Comparison of ENCODE assay signal across 11 mouse cellular contexts in the genomic region with DNA sequence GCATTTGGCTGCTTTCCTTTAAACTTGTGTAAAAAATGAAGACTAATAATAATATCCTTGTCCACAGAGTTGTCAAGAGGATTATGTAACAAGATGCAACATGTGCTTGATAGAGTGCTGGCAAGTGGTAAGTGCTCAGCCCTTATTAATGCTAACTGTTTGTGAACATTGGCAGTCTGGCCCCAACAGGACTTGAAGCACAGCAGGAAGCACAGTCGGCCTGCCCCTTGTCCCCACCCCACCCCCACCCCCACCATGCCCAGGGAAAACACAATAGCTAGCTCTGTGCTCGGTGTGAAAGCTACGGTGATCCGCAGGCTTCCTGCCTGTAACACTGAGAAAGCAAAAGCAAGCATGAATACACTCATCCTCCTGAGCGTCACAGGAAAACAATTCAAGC. TPM values are rescaled to one million over a fixed set of nuclear protein-coding genes. Genes with fewer than 3 reads are reported as not detected.
A peak's percentile ranks its signal among the peaks of the same experiment; 100 is the strongest.
DNase-seq lines count a peak whose midpoint lies in the region; ATAC-seq lines count a peak whose summit lies in the region.
"Had no signal": no experiment of that assay in that cellular context is flagged by ENCODE, and none has a peak within 500 bp of the region (broad histone marks: within the 10 kb centered on the region; RNA-seq: fewer than 3 reads in every experiment).

No protein-coding gene starts in this region.

- no peak overlapping the region for H3K27ac ChIP-seq in neural tube, embryonic 12.5 days
- H3K27ac ChIP-seq in neural tube, embryonic 15.5 days (replicated peaks), result no peak overlapping the region
- no peak overlapping the region for H3K27ac ChIP-seq in forebrain, embryonic 14.5 days (ENCODE audit: low read depth, low read length)
- H3K27ac ChIP-seq in lung, embryonic 16.5 days (ENCODE audit: low read length), result no peak overlapping the region
- H3K27ac ChIP-seq: embryonic facial prominence, embryonic 13.5 days; kidney, embryonic 15.5 days; limb, embryonic 15.5 days had no signal

- H3K9ac ChIP-seq in neural tube, embryonic 12.5 days, result no peak overlapping the region
- H3K9ac ChIP-seq in neural tube, embryonic 15.5 days (replicated peaks), result no peak overlapping the region
- no peak overlapping the region for H3K9ac ChIP-seq in forebrain, embryonic 14.5 days (ENCODE audit: low read length)
- H3K9ac ChIP-seq in lung, embryonic 16.5 days (ENCODE audit: low read length), result no peak overlapping the region
- H3K9ac ChIP-seq: embryonic facial prominence, embryonic 13.5 days; kidney, embryonic 15.5 days; limb, embryonic 15.5 days had no signal

- no peak for ATAC-seq in neural tube, embryonic 12.5 days (ENCODE audit: low FRiP score, low read depth)
- no peak for ATAC-seq in neural tube, embryonic 15.5 days (ENCODE audit: low FRiP score)
- ATAC-seq in forebrain, embryonic 14.5 days, result peak; percentile 58; the same call in 1 of the 2 replicates
- ATAC-seq in lung, embryonic 16.5 days (ENCODE audit: low read depth), result peak; percentile 77
- ATAC-seq in frontal cortex, adult (ENCODE audit: low TSS enrichment), result no peak

- no peaks in the 10 kb centered on the region for H3K4me1 ChIP-seq in neural tube, embryonic 12.5 days
- H3K4me1 ChIP-seq in neural tube, embryonic 15.5 days, result no peaks in the 10 kb centered on the region
- H3K4me1 ChIP-seq in forebrain, embryonic 14.5 days (ENCODE audit: control insufficient read depth, insufficient read depth, low read length), result no peaks in the 10 kb centered on the region
- no peaks in the 10 kb centered on the region for H3K4me1 ChIP-seq in lung, embryonic 16.5 days (replicated peaks; ENCODE audit: control insufficient read depth, insufficient read depth, low read length)
- H3K4me1 ChIP-seq: embryonic facial prominence, embryonic 13.5 days; kidney, embryonic 15.5 days; limb, embryonic 15.5 days had no signal

- DNase-seq in forebrain, embryonic 14.5 days (ENCODE audit: low spot score), result peak; percentile 10
- no peak for DNase-seq in spleen, postnatal 14 days (ENCODE audit: low spot score in 2 of 2)
- no peak for DNase-seq in cerebellum, adult 18-20 months
- no peak for DNase-seq in cerebellum, adult 11-12 months

- WGBS in neural tube, embryonic 12.5 days, result 24% methylated on average over 5 of the region's 5 CpGs
- 25% methylated on average over 5 of the region's 5 CpGs for WGBS in neural tube, embryonic 15.5 days
- WGBS in forebrain, embryonic 14.5 days, result 23% methylated on average over 5 of the region's 5 CpGs
- WGBS in lung, embryonic 16.5 days, result 17% methylated on average over 5 of the region's 5 CpGs

- H3K4me2 ChIP-seq in neural tube, embryonic 12.5 days (replicated peaks), result peak overlapping the region; percentile 27; the same call in 1 of the 2 replicates
- no peak overlapping the region; the same call in 1 of the 2 replicates for H3K4me2 ChIP-seq in neural tube, embryonic 15.5 days
- peak overlapping the region; percentile 9; the same call in 1 of the 2 replicates for H3K4me2 ChIP-seq in forebrain, embryonic 14.5 days (ENCODE audit: low read length)
- H3K4me2 ChIP-seq in lung, embryonic 16.5 days (ENCODE audit: low read depth, low read length), result peak overlapping the region; percentile 18; the same call in 1 of the 2 replicates
- H3K4me2 ChIP-seq: embryonic facial prominence, embryonic 13.5 days; kidney, embryonic 15.5 days; limb, embryonic 15.5 days had no signal

- 0 out of 2 replicates have a peak, but pooled peaks cover 5% of the 10 kb centered on the region for H3K27me3 ChIP-seq in neural tube, embryonic 12.5 days (replicated peaks)
- H3K27me3 ChIP-seq in neural tube, embryonic 15.5 days (replicated peaks), result peaks cover 3% of the 10 kb centered on the region; the same call in 1 of the 2 replicates
- H3K27me3 ChIP-seq in forebrain, embryonic 14.5 days (replicated peaks; ENCODE audit: control insufficient read depth, insufficient read depth, low read length), result no peaks in the 10 kb centered on the region
- H3K27me3 ChIP-seq in lung, embryonic 16.5 days (ENCODE audit: control insufficient read depth, insufficient read depth, low read depth, low read length), result no peaks in the 10 kb centered on the region

- no peak overlapping the region for H3K4me3 ChIP-seq in neural tube, embryonic 12.5 days
- H3K4me3 ChIP-seq in neural tube, embryonic 15.5 days (replicated peaks), result no peak overlapping the region
- no peak overlapping the region for H3K4me3 ChIP-seq in forebrain, embryonic 14.5 days (ENCODE audit: low read depth, low read length)
- no peak overlapping the region for H3K4me3 ChIP-seq in lung, embryonic 16.5 days (ENCODE audit: low read length)
- H3K4me3 ChIP-seq: embryonic facial prominence, embryonic 13.5 days; kidney, embryonic 15.5 days; limb, embryonic 15.5 days had no signal

- H3K36me3 ChIP-seq in neural tube, embryonic 12.5 days, result no peaks in the 10 kb centered on the region
- no peaks in the 10 kb centered on the region for H3K36me3 ChIP-seq in neural tube, embryonic 15.5 days
- H3K36me3 ChIP-seq in forebrain, embryonic 14.5 days (ENCODE audit: control insufficient read depth, insufficient read depth, low read length), result no peaks in the 10 kb centered on the region
- H3K36me3 ChIP-seq in lung, embryonic 16.5 days (ENCODE audit: control insufficient read depth, insufficient read depth, low read length), result no peaks in the 10 kb centered on the region
- H3K36me3 ChIP-seq: embryonic facial prominence, embryonic 13.5 days; kidney, embryonic 15.5 days; limb, embryonic 15.5 days had no signal

- H3K9me3 ChIP-seq in neural tube, embryonic 12.5 days, result no peaks in the 10 kb centered on the region
- no peaks in the 10 kb centered on the region for H3K9me3 ChIP-seq in neural tube, embryonic 15.5 days (replicated peaks)
- no peaks in the 10 kb centered on the region for H3K9me3 ChIP-seq in forebrain, embryonic 14.5 days (replicated peaks; ENCODE audit: control insufficient read depth, low read length)
- no peaks in the 10 kb centered on the region for H3K9me3 ChIP-seq in lung, embryonic 16.5 days (ENCODE audit: control insufficient read depth, low read length)
- H3K9me3 ChIP-seq: embryonic facial prominence, embryonic 13.5 days; kidney, embryonic 15.5 days; limb, embryonic 15.5 days had no signal

RNA-seq across cellular contexts. Expression of a gene that starts 12.3 kb away (rescaled TPM):
- polyA plus RNA-seq in neural tube, embryonic 12.5 days (2016; fragmentation: Nextera tagmentation; extraction: Ambion mirVana), result 0.25 and 0.36 TPM in 2 replicates
- 0.12 and 0.31 TPM in 2 replicates for polyA plus RNA-seq in neural tube, embryonic 15.5 days (2015; fragmentation: Nextera tagmentation; extraction: Ambion mirVana)
- 0.22 and 0.27 TPM in 2 replicates for polyA plus RNA-seq in forebrain, embryonic 14.5 days (2014; fragmentation: Nextera tagmentation; extraction: Ambion mirVana)
- polyA plus RNA-seq in lung, embryonic 16.5 days (2015; fragmentation: Nextera tagmentation; extraction: Ambion mirVana), result 1.3 and 1.6 TPM in 2 replicates

RNA-seq across cellular contexts. Expression of a gene that starts 23.5 kb away (rescaled TPM):
- 3.6 and 5.0 TPM in 2 replicates for polyA plus RNA-seq in neural tube, embryonic 12.5 days (2016; fragmentation: Nextera tagmentation; extraction: Ambion mirVana)
- polyA plus RNA-seq in neural tube, embryonic 15.5 days (2015; fragmentation: Nextera tagmentation; extraction: Ambion mirVana), result 3.0 and 7.0 TPM in 2 replicates
- polyA plus RNA-seq in forebrain, embryonic 14.5 days (2014; fragmentation: Nextera tagmentation; extraction: Ambion mirVana), result 3.9 and 4.3 TPM in 2 replicates
- 17.1 and 17.7 TPM in 2 replicates for polyA plus RNA-seq in lung, embryonic 16.5 days (2015; fragmentation: Nextera tagmentation; extraction: Ambion mirVana)

Comparison
In these comparisons a context has a peak if more than half of its experiments do, and no peak if none do; other contexts are left out.
1. ATAC-seq: peak in forebrain, embryonic 14.5 days (single experiment) and lung, embryonic 16.5 days (single experiment); none in neural tube, embryonic 12.5 days (single experiment), neural tube, embryonic 15.5 days (single experiment) and frontal cortex, adult (single experiment).